Mouse (Mus musculus): ENCODE measurements around the gene Gmpr.

DNA sequence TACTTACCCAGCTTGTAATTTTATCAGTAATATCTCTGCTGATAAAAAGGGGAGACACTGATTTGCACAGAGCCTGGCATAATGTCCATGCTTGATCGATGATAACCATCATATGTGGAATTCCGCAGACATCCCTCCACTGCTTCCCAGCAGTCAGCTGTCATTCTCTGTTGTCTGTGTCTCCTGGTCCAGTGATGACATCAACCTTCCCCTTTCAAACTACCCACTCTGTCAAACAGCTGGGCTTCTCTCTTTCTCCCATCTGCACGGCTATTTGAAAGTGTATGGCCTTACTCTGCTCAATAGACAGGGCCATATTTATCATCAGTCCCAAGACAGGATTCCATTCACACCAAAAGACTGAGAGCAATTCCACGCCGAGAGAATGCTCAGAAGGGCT lies 70.1 kb downstream of the Gmpr start:
- TF ChIP-seq POLR2A (IDR thresholded peaks at IDR 0.05; ENCODE audit: low read depth, low read length) (no peak), CTCF (IDR thresholded peaks at IDR 0.05; ENCODE audit: extremely low read depth, insufficient read depth, insufficient read length, insufficient replicate concordance) (no peak)
